ENCODE assay signal across 24 mouse cellular contexts in genomic region chr17:50409895-50410294, GRCm38 (mm10).
DNase-seq lines count a peak whose midpoint lies in the region; ATAC-seq and TF ChIP-seq lines count a peak whose summit lies in the region.
"Had no signal": no experiment of that assay in that cellular context is flagged by ENCODE, and none has a peak within 500 bp of the region (broad histone marks: within the 10 kb centered on the region; RNA-seq: fewer than 3 reads in every experiment).

No protein-coding gene starts in this region.

- H3K4me3 ChIP-seq in lung, adult 2 months (replicated peaks; ENCODE audit: extremely low read depth, low read depth, low read length), result no peak overlapping the region
- H3K4me3 ChIP-seq: erythroblast, embryonic 14.5 days; heart, embryonic 10.5 days; hindbrain, embryonic 13.5 days; megakaryocyte, embryonic 14.5 days; midbrain, embryonic 12.5 days; neural tube, embryonic 13.5 days had no signal

- no peak for TF ChIP-seq CTCF in lung, adult 2 months (IDR thresholded peaks at IDR 0.05; ENCODE audit: insufficient read depth, low read length)

- no peak for TF ChIP-seq POLR2A in lung, adult 2 months (IDR thresholded peaks at IDR 0.05; ENCODE audit: borderline replicate concordance, extremely low read depth, low read depth, low read length)

- WGBS in lung, adult 2 months, result 84% methylated on average over 8 of the region's 8 CpGs

- no peaks in the 10 kb centered on the region for H3K4me1 ChIP-seq in lung, adult 2 months (ENCODE audit: control insufficient read depth, insufficient read depth, low read length)
- H3K4me1 ChIP-seq: hindbrain, embryonic 13.5 days; megakaryocyte, embryonic 14.5 days; neural tube, embryonic 13.5 days had no signal

- peak; percentile 92 for ATAC-seq in common myeloid progenitor, adult 5-6 weeks (replicated peaks; ENCODE audit: low read depth, poor library complexity, severe bottlenecking)
- peak; percentile 88 for ATAC-seq in megakaryocyte progenitor cell, adult 5-6 weeks (replicated peaks; ENCODE audit: poor library complexity)
- ATAC-seq: forebrain, embryonic 16.5 days; intestine, embryonic 16.5 days had no signal

- intact Hi-C loops in gastrocnemius, postnatal 36 days (cut with DNase I), result no loop called here

- DNase-seq in lung, postnatal 36 days, result peak; percentile 40
- no peak for DNase-seq in lung, adult 2 months
- no peak for DNase-seq in adrenal gland, postnatal 4 days (ENCODE audit: low spot score in 2 of 2)
- no peak for DNase-seq in right cerebral cortex, postnatal 10 days (ENCODE audit: low spot score in 2 of 2)
- no peak for DNase-seq in gastrocnemius, postnatal 36 days
- DNase-seq: adrenal gland, postnatal 25 days; cerebellum, postnatal 25 days; embryo, embryonic 11 days; heart, postnatal 36 days; kidney, adult 8-10 months; kidney, postnatal 4 days; layer of hippocampus, postnatal 36 days; right cerebral cortex, postnatal 14 days; thymus, postnatal 14 days had no signal
